Mouse (Mus musculus): ENCODE data around the gene Mt1.

Mt1 gene

GRCm38 (mm10) chr8:94172809-94173732 is 5.8 kb upstream of the Mt1 start:
- intact Hi-C loops (cut with DNase I), result no loop called here

GRCm38 (mm10) chr8:94173848-94174403 is 5.0 kb upstream of the Mt1 start:
- intact Hi-C loops (cut with DNase I), result no loop called here

GRCm38 (mm10) chr8:94174619-94175213 is 4.2 kb upstream of the Mt1 start:
- intact Hi-C loops (cut with DNase I), result no loop called here

GRCm38 (mm10) chr8:94177716-94178390 is 1.0 kb upstream of the Mt1 start:
- intact Hi-C loops (cut with DNase I), result no loop called here

GRCm38 (mm10) chr8:94179713-94180560 is 1.1 kb downstream of the Mt1 start:
- intact Hi-C loops (cut with DNase I), result no loop called here

- intact Hi-C loops (cut with DNase I), result no loop called here
These were observed 1.7 kb downstream of the Mt1 start for GRCm38 (mm10) chr8:94180561-94180908.

DNA sequence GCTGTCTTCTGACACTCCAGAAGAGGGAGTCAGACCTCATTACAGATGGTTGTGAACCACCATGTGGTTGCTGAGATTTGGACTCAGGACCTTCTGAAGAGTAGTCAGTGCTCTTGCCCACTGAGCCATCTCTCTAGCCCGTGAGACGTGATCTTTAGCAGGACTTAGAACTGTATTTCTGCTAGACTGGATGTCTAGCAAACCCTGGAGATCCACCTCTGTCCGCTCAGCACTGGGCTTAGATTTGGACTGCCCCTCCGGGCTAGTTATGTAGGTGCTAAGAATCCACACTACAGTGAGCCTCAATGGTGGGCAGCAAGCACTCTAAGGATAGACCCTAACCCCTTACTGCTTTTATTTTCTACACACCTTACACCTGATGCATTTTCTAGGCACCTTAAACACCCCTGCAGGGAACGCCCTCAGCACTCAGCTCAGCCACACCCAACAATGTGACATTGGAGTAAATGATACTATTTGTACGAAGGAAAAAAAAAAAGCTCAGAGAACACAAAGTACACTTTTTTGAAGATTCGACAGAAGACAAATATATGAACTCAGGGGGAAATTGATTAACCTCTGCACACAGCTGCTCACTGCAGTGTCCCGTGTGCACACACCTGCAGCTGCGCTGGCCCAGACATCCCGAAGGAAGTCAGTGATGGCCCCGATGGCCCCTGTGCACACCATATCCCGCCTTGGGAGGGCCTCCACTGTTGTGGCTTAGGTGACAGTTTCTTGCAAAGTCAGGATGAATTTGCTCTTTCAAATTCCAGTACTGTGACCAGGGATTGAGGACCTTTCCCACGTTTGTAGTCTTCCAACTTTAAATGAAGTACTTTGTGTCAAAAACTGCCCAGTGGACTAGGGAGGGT is 3.4 kb downstream of the Mt1 start:
- intact Hi-C loops (cut with DNase I), result no loop called here

DNA sequence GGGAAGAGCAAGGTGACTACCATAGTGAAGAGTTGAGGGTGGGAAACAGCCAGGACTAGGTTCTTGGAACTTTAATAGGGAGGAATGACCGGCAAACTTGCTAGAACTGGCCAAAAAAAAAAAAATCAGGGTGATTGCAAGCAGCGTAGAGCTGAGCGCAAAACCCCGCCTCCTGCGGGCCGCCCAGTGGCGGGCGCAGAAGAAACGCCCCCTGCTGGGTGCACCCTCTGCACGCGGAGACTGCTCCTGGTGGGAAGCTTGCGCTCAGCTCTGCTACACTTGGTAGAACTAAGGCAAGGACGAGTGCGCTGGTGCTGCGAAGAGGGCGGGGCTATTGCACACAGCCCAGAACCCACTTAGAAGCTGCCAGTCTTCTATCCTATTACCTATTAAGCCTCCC is 4.2 kb downstream of the Mt1 start:
- intact Hi-C loops (cut with DNase I), result no loop called here

GRCm38 (mm10) chr8:94184357-94184843 is 5.5 kb downstream of the Mt1 start:
- intact Hi-C loops (cut with DNase I), result no loop called here

DNA sequence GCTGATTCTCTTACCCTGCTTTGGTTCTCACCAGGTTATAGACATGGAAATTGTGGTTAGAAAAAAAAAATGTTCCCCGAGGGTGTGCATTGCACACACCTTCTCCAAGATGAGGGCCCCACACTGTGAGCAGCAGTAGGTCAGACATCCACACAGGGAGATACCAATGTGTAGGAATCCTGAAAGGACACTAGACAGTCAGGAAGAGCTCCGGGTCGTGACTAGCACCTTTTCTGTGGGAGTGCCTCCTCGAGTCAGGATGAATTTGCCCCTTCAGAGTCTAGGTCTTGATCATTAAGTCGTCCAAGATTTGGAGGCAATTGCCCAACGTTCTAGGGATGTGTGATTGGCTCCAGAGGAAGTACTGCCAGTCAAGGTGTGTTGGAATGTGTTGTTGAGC is 6.9 kb downstream of the Mt1 start:
- intact Hi-C loops (cut with DNase I), result no loop called here

- intact Hi-C loops (cut with DNase I), result no loop called here
These were observed 7.7 kb downstream of the Mt1 start for GRCm38 (mm10) chr8:94186542-94186941.

- intact Hi-C loops (cut with DNase I), result no loop called here
These were observed 8.6 kb downstream of the Mt1 start for GRCm38 (mm10) chr8:94187290-94188002.

GRCm38 (mm10) chr8:94189275-94190031 is 10.6 kb downstream of the Mt1 start:
- intact Hi-C loops (cut with DNase I), result loop anchor here (5.0 to 10.0 kb wide), 3 partner anchors 82 to 595 kb away; partner anchors contain the start of genes Nudt21 and Ogfod1

- intact Hi-C loops (cut with DNase I), result loop anchor here (5.0 to 10.0 kb wide), 3 partner anchors 84 to 596 kb away; partner anchors contain the start of genes Nudt21 and Ogfod1
These were observed 12.3 kb downstream of the Mt1 start for GRCm38 (mm10) chr8:94191101-94191691.

GRCm38 (mm10) chr8:94192926-94193325 is 14.0 kb downstream of the Mt1 start:
- intact Hi-C loops (cut with DNase I), result loop anchor here (5.0 to 10.0 kb wide), 3 partner anchors 86 to 598 kb away; partner anchors contain the start of genes Nudt21 and Ogfod1

- intact Hi-C loops (cut with DNase I), result loop anchor here (5.0 to 10.0 kb wide), 3 partner anchors 87 to 600 kb away; partner anchors contain the start of genes Nudt21 and Ogfod1
These were observed 15.8 kb downstream of the Mt1 start for GRCm38 (mm10) chr8:94194591-94195223.
